Mouse (Mus musculus) forebrain, postnatal 0 days (tissue): Measurements from ENCODE around the gene Sytl3. TPM values are rescaled to one million over a fixed set of nuclear protein-coding genes. Genes with fewer than 3 reads are reported as not detected.
A peak's percentile ranks its signal among the peaks of the same experiment; 100 is the strongest.

Experiments
- ATAC-seq: fragments of 200-750 bp; cut with Nextera tagmentation; 2 replicates; pipeline ENCODE4 v1.8.0; 2017; ENCODE audit warnings: mild to moderate bottlenecking, moderate library complexity
- DNase-seq: peaks from one replicate; pipeline ENCODE4 v3.0.0-alpha.2; 2015
- H3K27ac ChIP-seq: fragments of 300-500 bp; sonication (generic); 2 replicates; pipeline ENCODE4 v1.5.1; 2014; ENCODE audit warnings: low read depth, mild to moderate bottlenecking, antibody characterized with exemption, low read length, moderate library complexity, mixed read lengths
- H3K27me3 ChIP-seq: fragments of 300-500 bp; sonication (generic); 2 replicates; pipeline ENCODE4 v1.6.1; 2014; ENCODE audit warnings: mild to moderate bottlenecking, low read length, mixed read lengths; ENCODE audit not compliant: insufficient read depth
- H3K36me3 ChIP-seq: fragments of 300-500 bp; sonication (generic); 2 replicates; pipeline ENCODE4 v1.6.1; 2014; ENCODE audit warnings: mild to moderate bottlenecking, moderate library complexity; ENCODE audit not compliant: insufficient read depth
- H3K4me1 ChIP-seq: fragments of 300-500 bp; sonication (generic); 2 replicates; pipeline ENCODE4 v1.6.1; 2014; ENCODE audit warnings: antibody characterized with exemption; ENCODE audit not compliant: insufficient read depth
- H3K4me2 ChIP-seq: fragments of 300-500 bp; sonication (generic); 2 replicates; pipeline ENCODE4 v1.6.1; 2014; ENCODE audit warnings: low read depth, mild to moderate bottlenecking, moderate library complexity
- H3K4me3 ChIP-seq: fragments of 300-500 bp; sonication (generic); 2 replicates; pipeline ENCODE4 v1.5.1; 2014; ENCODE audit warnings: low read depth, low read length, mixed read lengths
- H3K9ac ChIP-seq: fragments of 300-500 bp; sonication (generic); 2 replicates; pipeline ENCODE4 v1.6.1; 2014; ENCODE audit warnings: mild to moderate bottlenecking
- H3K9me3 ChIP-seq: fragments of 300-500 bp; sonication (generic); 2 replicates; pipeline ENCODE4 v1.6.1; 2016; ENCODE audit warnings: low read length
- CTCF ChIP-seq: sonication (generic); IDR thresholded peaks from 2 replicates; pipeline ENCODE4 v1.5.1; 2016; ENCODE audit warnings: antibody characterized with exemption, control low read depth, low read depth
- WGBS: fragments of 180-500 bp; shearing (Covaris S2); extraction: QIAGEN DNeasy Blood & Tissue Kit; methylation state at CpG from one replicate; pipeline ENCODE4 v1.1.7; 2014; 5-methylcytosine and 5-hydroxymethylcytosine counted together
- polyA plus RNA-seq: library from polyadenylated mRNA; unstranded; fragments of >200 nt; fragmentation: Nextera tagmentation; extraction: Ambion mirVana; gene quantifications from 2 replicates; pipeline ENCODE4 v1.2.1, GENCODE M21; 2015
- total RNA-seq: library from RNA; depleted of rRNA; stranded (reverse); fragments of >200 nt; gene quantifications from 2 replicates; pipeline ENCODE4 v1.2.3, GENCODE M21; 2014

The Sytl3 gene
- total and polyA plus RNA-seq, 2 experiments from 2014 or later: 0.47 to 0.81 TPM

DNA sequence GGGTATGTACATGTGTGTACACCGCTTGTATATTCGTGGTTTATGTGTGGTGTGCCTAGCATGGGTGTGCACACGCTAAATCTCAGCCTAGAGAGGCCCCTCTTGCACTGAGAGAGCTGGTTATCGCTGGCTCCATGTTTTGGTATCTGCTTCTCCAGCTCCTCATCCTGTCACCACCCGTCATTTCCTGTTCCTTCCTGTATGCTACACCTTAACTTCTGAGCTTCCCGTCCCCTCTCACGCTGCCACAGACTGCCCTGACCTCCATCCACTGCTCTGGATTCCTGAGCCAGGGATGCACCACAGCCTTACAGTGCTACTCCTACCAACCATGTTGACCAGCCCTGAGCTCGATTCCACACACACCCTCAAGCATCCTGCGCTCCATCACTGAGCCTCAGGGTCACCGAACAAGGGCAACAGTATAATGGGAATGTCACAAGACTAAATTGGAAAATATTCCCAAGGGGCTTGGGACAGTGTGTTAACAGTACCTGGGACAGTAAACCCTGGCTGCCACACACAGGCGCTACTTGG is 84.2 kb downstream of the Sytl3 start:
- Histone ChIP-seq H3K36me3 (no peaks in the 10 kb centered on the region), H3K4me3 (no peak overlapping the region), H3K4me2 (no peak overlapping the region), H3K27ac (no peak overlapping the region), H3K9me3 (no peaks in the 10 kb centered on the region), H3K9ac (no peak overlapping the region), H3K27me3 (no peaks in the 10 kb centered on the region), H3K4me1 (0 out of 2 replicates have a peak, but pooled peaks cover 9% of the 10 kb centered on the region)
- no peak for ATAC-seq
- 93% methylated on average over 11 of the region's 11 CpGs for WGBS
- TF ChIP-seq CTCF: no peak
- no peak for DNase-seq

- no peak overlapping the region for H3K4me2 ChIP-seq
- no peak overlapping the region for H3K9ac ChIP-seq
- H3K27me3 ChIP-seq: no peaks in the 10 kb centered on the region
- no peak overlapping the region for H3K4me3 ChIP-seq
- no peak for DNase-seq
- H3K36me3 ChIP-seq: no peaks in the 10 kb centered on the region
- H3K27ac ChIP-seq: no peak overlapping the region
- WGBS: 86% methylated on average over 11 of the region's 11 CpGs
- 0 out of 2 replicates have a peak, but pooled peaks cover 9% of the 10 kb centered on the region for H3K4me1 ChIP-seq
- H3K9me3 ChIP-seq: no peaks in the 10 kb centered on the region
- ATAC-seq: no peak
- no peak for TF ChIP-seq CTCF
Observed at GRCm38 (mm10) chr17:6743787-6744239, 84.9 kb downstream of the Sytl3 start.

DNA sequence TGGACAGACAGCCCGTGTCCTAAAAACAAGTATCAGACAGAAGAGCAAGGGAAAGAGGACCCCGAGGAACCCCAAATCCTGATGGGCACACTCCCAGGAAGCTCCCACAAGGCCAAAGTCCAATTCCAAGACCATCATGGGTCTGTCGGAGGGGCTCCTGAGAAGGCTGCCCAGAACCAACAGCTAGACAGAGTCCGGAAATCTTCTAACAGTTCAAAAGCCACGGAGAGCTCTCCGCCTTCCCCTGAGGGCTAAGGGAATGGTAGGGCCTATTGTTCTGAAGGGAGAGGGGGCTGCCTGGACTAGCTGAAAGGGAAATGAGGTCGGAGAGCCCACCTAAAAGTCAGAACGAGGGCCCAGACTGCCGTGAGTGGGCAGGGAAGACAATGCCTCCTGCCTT is 85.5 kb downstream of the Sytl3 start:
- Histone ChIP-seq H3K9ac (no peak overlapping the region), H3K4me1 (0 out of 2 replicates have a peak, but pooled peaks cover 9% of the 10 kb centered on the region), H3K4me3 (no peak overlapping the region), H3K27me3 (no peaks in the 10 kb centered on the region), H3K4me2 (no peak overlapping the region), H3K36me3 (no peaks in the 10 kb centered on the region), H3K27ac (no peak overlapping the region), H3K9me3 (no peaks in the 10 kb centered on the region)
- no peak for DNase-seq
- ATAC-seq: no peak
- no peak for TF ChIP-seq CTCF
- 61% methylated on average over 9 of the region's 9 CpGs for WGBS

- no peaks in the 10 kb centered on the region for H3K9me3 ChIP-seq
- H3K36me3 ChIP-seq: no peaks in the 10 kb centered on the region
- no peak overlapping the region for H3K4me3 ChIP-seq
- no peak overlapping the region for H3K27ac ChIP-seq
- no peak for ATAC-seq
- no peak overlapping the region for H3K4me2 ChIP-seq
- H3K27me3 ChIP-seq: no peaks in the 10 kb centered on the region
- H3K4me1 ChIP-seq: 0 out of 2 replicates have a peak, but pooled peaks cover 9% of the 10 kb centered on the region
- no peak for TF ChIP-seq CTCF
- DNase-seq: no peak
- H3K9ac ChIP-seq: no peak overlapping the region
- 92% methylated on average over 14 of the region's 14 CpGs for WGBS
Observed at GRCm38 (mm10) chr17:6744871-6745270, 86.0 kb downstream of the Sytl3 start.

GRCm38 (mm10) chr17:6745503-6745902 is 86.6 kb downstream of the Sytl3 start:
- no peak for TF ChIP-seq CTCF
- no peaks in the 10 kb centered on the region for H3K27me3 ChIP-seq
- 0 out of 2 replicates have a peak, but pooled peaks cover 9% of the 10 kb centered on the region for H3K4me1 ChIP-seq
- no peaks in the 10 kb centered on the region for H3K36me3 ChIP-seq
- no peak overlapping the region for H3K4me2 ChIP-seq
- H3K27ac ChIP-seq: peak overlapping the region; percentile 68; the same call in 1 of the 2 replicates
- WGBS: 23% methylated on average over 5 of the region's 5 CpGs
- H3K9me3 ChIP-seq: no peaks in the 10 kb centered on the region
- no peak overlapping the region for H3K9ac ChIP-seq
- peak; percentile 47 for DNase-seq
- no peak overlapping the region for H3K4me3 ChIP-seq
- peak; percentile 53 for ATAC-seq

GRCm38 (mm10) chr17:6745975-6746374 is 87.1 kb downstream of the Sytl3 start:
- Histone ChIP-seq H3K4me1 (0 out of 2 replicates have a peak, but pooled peaks cover 9% of the 10 kb centered on the region), H3K9ac (no peak overlapping the region), H3K9me3 (no peaks in the 10 kb centered on the region), H3K36me3 (no peaks in the 10 kb centered on the region), H3K27ac (peak overlapping the region; percentile 68), H3K27me3 (no peaks in the 10 kb centered on the region), H3K4me2 (no peak overlapping the region), H3K4me3 (no peak overlapping the region)
- peak; percentile 56 for DNase-seq
- TF ChIP-seq CTCF: peak; percentile 37; the same call in 1 of the 2 replicates
- WGBS: 11% methylated on average over 9 of the region's 9 CpGs
- ATAC-seq: peak; percentile 86

DNA sequence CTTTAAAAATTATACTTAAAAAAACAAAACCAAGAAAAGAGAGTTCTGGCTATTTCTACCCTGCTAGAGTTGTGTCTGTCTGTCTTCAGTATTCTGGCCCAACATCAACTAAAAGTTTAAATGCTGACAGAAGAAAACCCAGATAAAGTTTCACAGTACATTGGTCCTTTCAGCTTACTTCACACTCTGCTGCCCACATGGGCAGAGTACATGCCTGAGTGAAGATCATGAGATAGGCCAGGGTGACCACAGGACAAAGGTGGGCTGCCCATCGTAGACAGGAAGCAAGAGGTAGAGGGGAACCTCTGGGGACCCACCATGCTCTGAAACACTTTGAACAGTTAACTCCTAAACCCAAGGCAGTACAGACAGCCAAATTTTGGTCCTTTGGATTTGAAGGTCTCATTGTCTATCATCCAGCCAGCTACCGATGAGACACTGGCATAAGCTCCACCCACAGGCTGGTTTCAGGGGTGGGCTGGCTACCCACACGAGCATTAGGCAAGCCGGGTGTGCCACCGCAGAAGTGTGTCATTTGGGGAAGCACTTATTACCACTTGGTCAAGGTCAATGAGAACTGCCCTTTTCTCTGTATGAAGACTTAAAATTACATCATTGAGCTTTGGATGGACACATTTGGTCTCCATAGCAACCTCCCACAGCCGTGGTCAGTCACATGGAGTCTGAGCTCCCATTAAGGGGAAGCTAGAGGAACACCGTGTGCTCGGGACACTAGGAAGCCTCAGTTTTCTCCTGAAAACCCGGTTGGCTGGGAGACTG is 87.7 kb downstream of the Sytl3 start:
- Histone ChIP-seq H3K36me3 (no peaks in the 10 kb centered on the region), H3K9me3 (no peaks in the 10 kb centered on the region), H3K4me2 (no peak overlapping the region), H3K9ac (no peak overlapping the region), H3K27me3 (no peaks in the 10 kb centered on the region), H3K4me1 (0 out of 2 replicates have a peak, but pooled peaks cover 9% of the 10 kb centered on the region), H3K27ac (peak overlapping the region; percentile 24; the same call in 1 of the 2 replicates), H3K4me3 (no peak overlapping the region)
- 64% methylated on average over 9 of the region's 9 CpGs for WGBS
- TF ChIP-seq CTCF: no peak
- no peak for DNase-seq
- no peak for ATAC-seq
